Mouse (Mus musculus) heart, embryonic 14.5 days (tissue): ENCODE measurements at regions not wholly inside any gene's neighbourhood (a gene's known extent, or its start where the extent isn't known, plus 50 kb on each side); places are given as distances from the start of the nearest gene placed in this dataset.
A peak's percentile ranks its signal among the peaks of the same experiment; 100 is the strongest.

Source experiments
- ATAC-seq: fragments of 200-750 bp; cut with Nextera tagmentation; 2 replicates; pipeline ENCODE4 v1.8.0; 2017; ENCODE audit warnings: low read depth, moderate TSS enrichment; ENCODE audit not compliant: insufficient number of reproducible peaks, insufficient read depth, low FRiP score
- H3K27ac ChIP-seq, 2 experiments: fragments of 200-500 bp in 1 of 2; fragments of 300-500 bp in 1 of 2; sonication (generic) in 1 of 2; replicated peaks in 1 of 2; 2 replicates each; pipeline ENCODE4 v1.5.1; 2012 to 2014; ENCODE audit warnings: low read depth in 2 of 2, low read length in 2 of 2, control low read depth in 1 of 2, mild to moderate bottlenecking in 1 of 2, mixed read lengths in 1 of 2; ENCODE audit not compliant: control insufficient read depth in 1 of 2, insufficient read depth in 1 of 2
- H3K27me3 ChIP-seq: fragments of 300-500 bp; sonication (generic); 2 replicates; pipeline ENCODE4 v1.6.1; 2014; ENCODE audit warnings: mild to moderate bottlenecking, low read length, control low read depth; ENCODE audit not compliant: control insufficient read depth, insufficient read depth
- H3K36me3 ChIP-seq: fragments of 300-500 bp; sonication (generic); 2 replicates; pipeline ENCODE4 v1.6.1; 2014; ENCODE audit warnings: mild to moderate bottlenecking, control low read depth, low read length, mixed read lengths; ENCODE audit not compliant: control insufficient read depth, insufficient read depth
- H3K4me1 ChIP-seq, 2 experiments: fragments of 200-500 bp in 1 of 2; fragments of 300-500 bp in 1 of 2; sonication (generic) in 1 of 2; 2 replicates each; pipeline ENCODE4 v1.6.1; 2012 to 2014; ENCODE audit warnings: low read length in 2 of 2, control low read depth in 1 of 2, mixed read lengths in 1 of 2; ENCODE audit not compliant: control insufficient read depth in 2 of 2, insufficient read depth in 2 of 2
- H3K4me2 ChIP-seq: fragments of 300-500 bp; sonication (generic); 2 replicates; pipeline ENCODE4 v1.6.1; 2014; ENCODE audit warnings: mild to moderate bottlenecking, low read length
- H3K4me3 ChIP-seq, 2 experiments: fragments of 200-500 bp in 1 of 2; fragments of 300-500 bp in 1 of 2; sonication (generic) in 1 of 2; 2 replicates each; pipeline ENCODE4 v1.5.1; 2012 to 2014; ENCODE audit warnings: low read length in 2 of 2, mild to moderate bottlenecking in 2 of 2, control low read depth in 1 of 2, low read depth in 1 of 2, moderate library complexity in 1 of 2; ENCODE audit not compliant: control insufficient read depth in 1 of 2, insufficient read depth in 1 of 2
- H3K9ac ChIP-seq: fragments of 300-500 bp; sonication (generic); 2 replicates; pipeline ENCODE4 v1.6.1; 2014; ENCODE audit warnings: mild to moderate bottlenecking, low read length
- H3K9me3 ChIP-seq: fragments of 300-500 bp; sonication (generic); 2 replicates; pipeline ENCODE4 v1.6.1; 2016; ENCODE audit warnings: low read length, control low read depth; ENCODE audit not compliant: control insufficient read depth
- WGBS: fragments of 180-500 bp; shearing (Covaris S2); extraction: QIAGEN DNeasy Blood & Tissue Kit; methylation state at CpG from one replicate; pipeline ENCODE4 v1.1.7; 2014; 5-methylcytosine and 5-hydroxymethylcytosine counted together

- peaks cover 16% of the 10 kb centered on the region; the same call in 1 of the 2 replicates for H3K27me3 ChIP-seq
- H3K9me3 ChIP-seq, result peaks cover 5% of the 10 kb centered on the region; the same call in 1 of the 2 replicates
- H3K4me3 ChIP-seq, result no peak overlapping the region
- no peaks in the 10 kb centered on the region for H3K36me3 ChIP-seq
- WGBS, result 54% methylated on average over 7 of the region's 7 CpGs
- H3K4me1 ChIP-seq, result peaks cover 0 to 5% of the 10 kb centered on the region in 2 experiments; a peak in 1 of 4 replicates
- no peak; the same call in 1 of the 2 replicates for ATAC-seq
- no peak overlapping the region for H3K27ac ChIP-seq
- H3K9ac ChIP-seq, result no peak overlapping the region
- H3K4me2 ChIP-seq, result no peak overlapping the region
These were observed 120.6 kb upstream of the Ccnd2 start for GRCm38 (mm10) chr6:127272630-127273029.

GRCm38 (mm10) chr6:127274732-127275429 lies 122.9 kb upstream of the Ccnd2 start:
- no peak for ATAC-seq
- H3K36me3 ChIP-seq, result no peaks in the 10 kb centered on the region
- peak overlapping the region; percentile 24 to 62; a peak in 2 of 4 replicates for H3K27ac ChIP-seq
- 0 out of 2 replicates have a peak, but pooled peaks cover 7% of the 10 kb centered on the region for H3K27me3 ChIP-seq
- peaks cover 0 to 5% of the 10 kb centered on the region in 2 experiments; a peak in 1 of 4 replicates for H3K4me1 ChIP-seq
- H3K4me3 ChIP-seq, result no peak overlapping the region
- WGBS, result 29% methylated on average over 9 of the region's 9 CpGs
- no peak overlapping the region for H3K9ac ChIP-seq
- H3K4me2 ChIP-seq, result peak overlapping the region; percentile 34; the same call in 1 of the 2 replicates
- peaks cover 11% of the 10 kb centered on the region for H3K9me3 ChIP-seq

- WGBS, result 89% methylated on average over 2 of the region's 2 CpGs
- no peak overlapping the region for H3K9ac ChIP-seq
- no peak for ATAC-seq
- no peaks in the 10 kb centered on the region for H3K36me3 ChIP-seq
- peaks cover 0 to 5% of the 10 kb centered on the region in 2 experiments; a peak in 1 of 4 replicates for H3K4me1 ChIP-seq
- no peak overlapping the region for H3K4me2 ChIP-seq
- H3K4me3 ChIP-seq, result no peak overlapping the region
- H3K9me3 ChIP-seq, result peaks cover 11% of the 10 kb centered on the region
- no peak overlapping the region for H3K27ac ChIP-seq
- H3K27me3 ChIP-seq, result 0 out of 2 replicates have a peak, but pooled peaks cover 1% of the 10 kb centered on the region
These were observed 123.4 kb upstream of the Ccnd2 start for GRCm38 (mm10) chr6:127275430-127275784.

GRCm38 (mm10) chr6:127276362-127276761 lies 124.4 kb upstream of the Ccnd2 start:
- Histone ChIP-seq H3K4me1 (peaks cover 0 to 5% of the 10 kb centered on the region in 2 experiments; a peak in 1 of 4 replicates), H3K4me3 (no peak overlapping the region), H3K36me3 (no peaks in the 10 kb centered on the region), H3K9me3 (peaks cover 11% of the 10 kb centered on the region), H3K9ac (no peak overlapping the region), H3K4me2 (no peak overlapping the region), H3K27ac (no peak overlapping the region), H3K27me3 (no peaks in the 10 kb centered on the region)
- ATAC-seq, result no peak
- 93% methylated on average over 4 of the region's 4 CpGs for WGBS

GRCm38 (mm10) chr6:127278402-127278801 lies 126.4 kb upstream of the Ccnd2 start:
- WGBS, result 73% methylated on average over 4 of the region's 4 CpGs
- no peak overlapping the region for H3K4me3 ChIP-seq
- ATAC-seq, result no peak

GRCm38 (mm10) chr6:127284226-127284625 lies 132.2 kb upstream of the Ccnd2 start:
- Histone ChIP-seq H3K27ac (no peak overlapping the region), H3K27me3 (no peaks in the 10 kb centered on the region), H3K4me2 (no peak overlapping the region), H3K4me1 (peaks cover 0 to 5% of the 10 kb centered on the region in 2 experiments; a peak in 1 of 4 replicates), H3K9ac (no peak overlapping the region), H3K36me3 (no peaks in the 10 kb centered on the region), H3K9me3 (no peaks in the 10 kb centered on the region), H3K4me3 (no peak overlapping the region)
- no peak for ATAC-seq
- 59% methylated on average over 6 of the region's 6 CpGs for WGBS

More at GRCm38 (mm10) chr6:127278402-127278801, 126.4 kb upstream of the Ccnd2 start:
- Histone ChIP-seq H3K4me2 (no peak overlapping the region), H3K9ac (no peak overlapping the region), H3K4me1 (peaks cover 0 to 5% of the 10 kb centered on the region in 2 experiments; a peak in 1 of 4 replicates), H3K27me3 (no peaks in the 10 kb centered on the region), H3K9me3 (peaks cover 9% of the 10 kb centered on the region; the same call in 1 of the 2 replicates), H3K36me3 (no peaks in the 10 kb centered on the region), H3K27ac (no peak overlapping the region)

GRCm38 (mm10) chr6:127286681-127287476 lies 134.9 kb upstream of the Ccnd2 start:
- 51% methylated on average over 12 of the region's 12 CpGs for WGBS
- Histone ChIP-seq H3K9me3 (no peaks in the 10 kb centered on the region), H3K4me2 (no peak overlapping the region), H3K4me3 (no peak overlapping the region), H3K27me3 (no peaks in the 10 kb centered on the region), H3K9ac (no peak overlapping the region), H3K36me3 (no peaks in the 10 kb centered on the region), H3K4me1 (peaks cover 0 to 5% of the 10 kb centered on the region in 2 experiments; a peak in 1 of 4 replicates), H3K27ac (no peak overlapping the region)
- ATAC-seq, result no peak
